Mouse (Mus musculus) myocyte (in vitro differentiated cells): ENCODE measurements around the gene 3110082I17Rik.

Experiments used
- CEBPB ChIP-seq: IDR thresholded peaks from 2 replicates; pipeline ENCODE4 v1.6.1; 2011; ENCODE audit warnings: mild to moderate bottlenecking, moderate library complexity; ENCODE audit not compliant: poor library complexity, insufficient read depth, severe bottlenecking
- E2F4 ChIP-seq: IDR thresholded peaks from one replicate; pipeline ENCODE4 v1.6.1; 2011; ENCODE audit warnings: mild to moderate bottlenecking, control low read depth, moderate library complexity; ENCODE audit not compliant: insufficient read depth
- MAX ChIP-seq: IDR thresholded peaks from one replicate; pipeline ENCODE4 v1.6.1; 2011; ENCODE audit warnings: low read depth, mild to moderate bottlenecking, control low read depth
- POLR2A ChIP-seq: IDR thresholded peaks from one replicate; pipeline ENCODE4 v1.6.1; 2011; ENCODE audit warnings: low read depth, mild to moderate bottlenecking, control low read depth, moderate library complexity; ENCODE audit not compliant: insufficient read length
- SRF ChIP-seq: IDR thresholded peaks from one replicate; pipeline ENCODE4 v1.6.1; 2011; ENCODE audit warnings: low read depth; ENCODE audit not compliant: control insufficient read depth, insufficient read length
- USF1 ChIP-seq: IDR thresholded peaks from one replicate; pipeline ENCODE4 v1.6.1; 2011; ENCODE audit warnings: low read depth, mild to moderate bottlenecking, control low read depth, moderate library complexity

GRCm38 (mm10) chr5:139418110-139418509, 42.2 kb downstream of the 3110082I17Rik start:
- TF ChIP-seq SRF (no peak), POLR2A (no peak), CEBPB (no peak), E2F4 (no peak), USF1 (no peak), MAX (no peak)
